Mouse (Mus musculus) brain, embryonic 14.5 days (tissue): ENCODE measurements around the gene Cacna2d2.

Source experiments
- CTCF ChIP-seq: fragments of 200-500 bp; IDR thresholded peaks from 2 replicates; pipeline ENCODE4 v1.5.1; 2012; ENCODE audit warnings: inconsistent platforms, mild to moderate bottlenecking, moderate library complexity, borderline replicate concordance; ENCODE audit not compliant: insufficient read depth, insufficient read length; ENCODE audit errors: extremely low read depth
- POLR2A ChIP-seq: fragments of 200-500 bp; IDR thresholded peaks from 2 replicates; pipeline ENCODE4 v1.6.1; 2012; ENCODE audit warnings: mild to moderate bottlenecking, inconsistent platforms, borderline replicate concordance; ENCODE audit not compliant: poor library complexity, insufficient read depth, insufficient read length, severe bottlenecking; ENCODE audit errors: extremely low read depth

DNA sequence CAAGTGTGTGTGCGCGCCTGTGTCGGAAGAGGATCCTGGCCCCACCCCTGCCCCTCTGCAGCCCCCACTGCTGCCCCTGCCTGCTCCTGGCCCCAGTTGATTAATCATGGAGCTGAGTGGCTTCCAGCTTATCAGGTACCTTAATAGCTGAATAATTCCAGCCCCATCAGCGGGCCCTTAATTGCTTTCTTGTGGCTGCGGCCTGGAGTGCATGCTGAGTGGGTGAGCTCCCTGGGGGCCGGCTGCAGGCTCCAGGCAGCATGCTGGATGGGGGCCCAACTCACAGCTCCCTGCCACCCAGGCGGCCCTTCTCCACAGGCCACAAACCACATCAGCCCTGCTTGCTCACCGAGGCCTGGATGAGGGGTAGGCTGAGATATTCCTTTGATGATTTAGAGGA, 112.0 kb downstream of the Cacna2d2 start:
- TF ChIP-seq CTCF (no peak), POLR2A (no peak)
